Mouse (Mus musculus): ENCODE measurements at regions not wholly inside any gene's neighbourhood (a gene's known extent, or its start where the extent isn't known, plus 50 kb on each side); places are given as distances from the start of the nearest gene placed in this dataset.
A peak's percentile ranks its signal among the peaks of the same experiment; 100 is the strongest.

DNA sequence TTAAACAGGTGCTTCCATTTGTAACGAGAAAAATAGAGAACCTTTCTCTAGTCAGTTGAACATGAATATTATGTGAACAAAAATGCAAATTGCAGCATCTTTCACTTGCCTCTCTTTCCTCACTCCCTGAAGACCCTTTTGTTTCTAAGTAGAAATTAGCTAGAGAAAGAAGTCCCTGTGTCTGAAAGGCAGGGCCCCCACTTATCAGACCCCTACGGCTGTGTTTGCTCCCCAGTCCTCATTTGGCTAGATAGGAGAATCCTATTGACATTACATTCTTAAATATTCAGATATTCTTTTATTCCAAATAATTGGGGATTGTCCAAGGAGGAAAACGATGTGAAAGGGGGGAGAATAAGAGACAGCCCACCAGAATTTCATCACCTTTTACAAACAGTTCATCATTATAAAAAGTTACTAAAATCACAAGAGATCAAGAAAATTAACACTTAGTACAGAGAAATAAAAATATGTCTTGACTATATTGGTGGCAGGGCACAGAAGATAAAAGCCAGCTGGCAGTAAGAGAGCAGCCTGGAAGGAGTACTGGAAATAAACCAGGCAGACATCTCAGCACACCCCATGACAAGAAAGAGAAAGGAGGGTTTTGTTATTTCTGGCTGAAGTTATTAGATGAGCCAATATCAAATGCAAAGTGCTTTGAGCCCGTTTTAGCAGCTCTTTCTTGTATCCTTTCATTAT, 687.3 kb upstream of the Nrsn1 start:
- Histone ChIP-seq H3K9me3 (replicated peaks) (no peaks in the 10 kb centered on the region), H3K27me3 (no peaks in the 10 kb centered on the region), H3K9ac (no peak overlapping the region), H3K27ac (no peak overlapping the region), H3K4me1 (replicated peaks) (peaks cover 2% of the 10 kb centered on the region; the same call in 1 of the 2 replicates), H3K4me2 (no peak overlapping the region), H3K4me3 (no peak overlapping the region), H3K36me3 (no peaks in the 10 kb centered on the region)
- WGBS: 40% methylated on average over 4 of the region's 4 CpGs
- no peak for ATAC-seq (replicated peaks; ENCODE audit: insufficient number of reproducible peaks, insufficient read depth, low FRiP score, low read depth)

DNA sequence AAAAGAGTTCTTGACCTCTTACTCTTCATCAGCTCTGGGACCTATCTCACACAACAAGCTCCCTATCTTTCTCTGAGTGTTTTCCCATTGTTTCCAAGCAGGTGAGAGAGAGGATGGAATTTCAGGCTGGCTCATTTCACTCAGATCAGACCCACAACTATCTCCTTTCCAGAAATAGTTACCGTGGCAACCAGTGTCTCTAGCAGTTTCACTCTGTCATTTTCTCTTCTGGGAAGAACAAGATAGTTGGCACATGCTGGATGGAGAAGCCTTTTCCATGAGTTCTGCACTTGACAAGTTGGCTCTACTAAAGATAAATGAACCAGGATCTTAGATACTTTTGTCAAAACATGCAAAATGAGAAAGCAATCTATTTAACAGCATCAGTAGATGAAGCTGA, 667.3 kb upstream of the Nrsn1 start:
- no peak for ATAC-seq (replicated peaks; ENCODE audit: insufficient number of reproducible peaks, insufficient read depth, low FRiP score, low read depth)
- 46% methylated on average over 1 of the region's 1 CpGs for WGBS

GRCm38 (mm10) chr13:25933783-25934182, 663.5 kb upstream of the Nrsn1 start:
- no peak overlapping the region for H3K4me3 ChIP-seq
- H3K27ac ChIP-seq: peak overlapping the region; percentile 67
- no peak overlapping the region for H3K9ac ChIP-seq
- no peaks in the 10 kb centered on the region for H3K27me3 ChIP-seq
- no peak for ATAC-seq (replicated peaks; ENCODE audit: insufficient number of reproducible peaks, insufficient read depth, low FRiP score, low read depth)
- no peaks in the 10 kb centered on the region for H3K9me3 ChIP-seq (replicated peaks)
- peaks cover 9% of the 10 kb centered on the region for H3K4me1 ChIP-seq (replicated peaks)
- H3K4me2 ChIP-seq: no peak overlapping the region
- 24% methylated on average over 3 of the region's 3 CpGs for WGBS
- no peaks in the 10 kb centered on the region for H3K36me3 ChIP-seq

More for the DNA sequence above, 667.3 kb upstream of the Nrsn1 start:
- H3K9me3 ChIP-seq (replicated peaks): no peaks in the 10 kb centered on the region
- H3K36me3 ChIP-seq: no peaks in the 10 kb centered on the region
- H3K9ac ChIP-seq: no peak overlapping the region
- H3K27ac ChIP-seq: no peak overlapping the region
- H3K4me1 ChIP-seq (replicated peaks): peaks cover 9% of the 10 kb centered on the region
- H3K4me2 ChIP-seq: no peak overlapping the region
- no peak overlapping the region for H3K4me3 ChIP-seq
- no peaks in the 10 kb centered on the region for H3K27me3 ChIP-seq

DNA sequence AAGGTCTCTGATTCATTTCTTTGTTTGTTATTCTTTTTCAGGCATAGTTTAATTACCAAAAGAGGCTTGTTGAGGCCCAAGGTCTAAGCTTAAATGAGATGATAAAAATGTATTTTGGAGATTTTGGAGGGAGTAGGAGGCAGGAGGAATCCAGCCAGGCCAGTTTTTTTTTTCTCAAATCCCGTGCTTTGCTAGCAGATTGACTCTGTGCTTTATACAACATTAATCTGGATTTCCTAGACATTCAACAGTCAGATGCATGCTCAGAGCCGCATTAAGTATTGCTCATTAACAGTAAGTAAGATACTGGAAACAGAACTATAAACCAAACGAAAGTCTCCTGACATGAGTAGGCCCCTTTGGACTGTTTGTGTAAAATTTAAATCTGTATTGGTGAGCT, 662.9 kb upstream of the Nrsn1 start:
- Histone ChIP-seq H3K27ac (peak overlapping the region; percentile 67), H3K4me2 (no peak overlapping the region), H3K4me3 (no peak overlapping the region), H3K36me3 (no peaks in the 10 kb centered on the region), H3K4me1 (replicated peaks) (peaks cover 9% of the 10 kb centered on the region), H3K9ac (no peak overlapping the region), H3K9me3 (replicated peaks) (no peaks in the 10 kb centered on the region), H3K27me3 (no peaks in the 10 kb centered on the region)
- no peak for ATAC-seq (replicated peaks; ENCODE audit: insufficient number of reproducible peaks, insufficient read depth, low FRiP score, low read depth)
- WGBS: 47% methylated on average over 3 of the region's 3 CpGs

GRCm38 (mm10) chr13:25932810-25933209, 662.5 kb upstream of the Nrsn1 start:
- Histone ChIP-seq H3K4me1 (replicated peaks) (peaks cover 9% of the 10 kb centered on the region), H3K27ac (no peak overlapping the region), H3K4me3 (no peak overlapping the region), H3K9me3 (replicated peaks) (no peaks in the 10 kb centered on the region), H3K4me2 (no peak overlapping the region), H3K9ac (no peak overlapping the region), H3K36me3 (no peaks in the 10 kb centered on the region), H3K27me3 (no peaks in the 10 kb centered on the region)
- WGBS: 3% methylated on average over 1 of the region's 1 CpGs
- ATAC-seq (replicated peaks; ENCODE audit: insufficient number of reproducible peaks, insufficient read depth, low FRiP score, low read depth): no peak

DNA sequence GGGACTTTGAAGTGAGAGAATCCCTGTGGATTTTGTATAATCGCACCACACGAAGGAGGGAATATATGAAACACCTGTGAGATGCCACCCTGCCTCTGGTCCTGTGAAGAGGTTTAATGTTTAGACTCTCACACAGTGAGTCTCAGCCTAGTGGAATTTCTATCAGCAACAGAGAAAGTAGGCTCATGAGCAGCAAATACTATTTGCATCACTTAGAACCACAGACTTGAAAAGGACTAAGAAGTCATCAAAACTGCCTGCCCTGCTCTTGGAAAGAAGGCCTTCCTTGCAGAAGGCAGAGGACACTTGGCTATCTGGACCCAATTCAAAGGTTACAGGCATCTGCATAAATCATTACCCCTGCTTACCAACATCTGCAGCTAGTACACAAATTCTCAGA, 662.1 kb upstream of the Nrsn1 start:
- peaks cover 9% of the 10 kb centered on the region for H3K4me1 ChIP-seq (replicated peaks)
- no peaks in the 10 kb centered on the region for H3K27me3 ChIP-seq
- no peaks in the 10 kb centered on the region for H3K36me3 ChIP-seq
- no peak for ATAC-seq (replicated peaks; ENCODE audit: insufficient number of reproducible peaks, insufficient read depth, low FRiP score, low read depth)
- no peaks in the 10 kb centered on the region for H3K9me3 ChIP-seq (replicated peaks)
- no peak overlapping the region for H3K4me3 ChIP-seq
- H3K4me2 ChIP-seq: no peak overlapping the region
- 81% methylated on average over 2 of the region's 2 CpGs for WGBS
- H3K27ac ChIP-seq: no peak overlapping the region
- H3K9ac ChIP-seq: no peak overlapping the region

DNA sequence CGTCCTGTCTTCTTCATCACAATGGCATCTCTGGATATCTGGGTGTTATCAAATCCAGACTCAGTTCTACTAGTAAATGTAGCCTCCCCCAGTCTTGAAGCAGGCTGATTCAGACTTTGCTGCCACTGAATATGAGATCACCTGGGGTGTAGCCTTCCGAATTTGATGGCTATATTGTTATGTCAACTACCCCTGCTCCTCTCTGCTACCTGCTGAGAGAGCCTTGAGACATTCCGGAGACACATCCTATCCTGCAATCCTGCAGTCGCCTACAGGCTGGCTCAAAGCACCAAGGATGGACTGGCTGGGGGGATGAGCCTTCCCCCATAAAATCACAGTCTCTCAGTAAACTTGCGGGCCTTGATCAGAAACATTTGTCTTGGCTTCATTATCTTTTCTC, 655.4 kb upstream of the Nrsn1 start:
- WGBS: 80% methylated on average over 5 of the region's 5 CpGs
- Histone ChIP-seq H3K9ac (no peak overlapping the region), H3K4me1 (replicated peaks) (peaks cover 8% of the 10 kb centered on the region), H3K4me2 (no peak overlapping the region), H3K27me3 (no peaks in the 10 kb centered on the region), H3K27ac (no peak overlapping the region), H3K36me3 (no peaks in the 10 kb centered on the region), H3K4me3 (no peak overlapping the region), H3K9me3 (replicated peaks) (no peaks in the 10 kb centered on the region)
- no peak for ATAC-seq (replicated peaks; ENCODE audit: insufficient number of reproducible peaks, insufficient read depth, low FRiP score, low read depth)

- Histone ChIP-seq H3K36me3 (no peaks in the 10 kb centered on the region), H3K4me2 (no peak overlapping the region), H3K4me1 (replicated peaks) (no peaks in the 10 kb centered on the region), H3K4me3 (no peak overlapping the region), H3K9ac (no peak overlapping the region), H3K27ac (no peak overlapping the region), H3K9me3 (replicated peaks) (no peaks in the 10 kb centered on the region), H3K27me3 (no peaks in the 10 kb centered on the region)
- ATAC-seq (replicated peaks; ENCODE audit: insufficient number of reproducible peaks, insufficient read depth, low FRiP score, low read depth): no peak
- 83% methylated on average over 5 of the region's 5 CpGs for WGBS
Observed at GRCm38 (mm10) chr13:25899871-25900270, 629.6 kb upstream of the Nrsn1 start.

DNA sequence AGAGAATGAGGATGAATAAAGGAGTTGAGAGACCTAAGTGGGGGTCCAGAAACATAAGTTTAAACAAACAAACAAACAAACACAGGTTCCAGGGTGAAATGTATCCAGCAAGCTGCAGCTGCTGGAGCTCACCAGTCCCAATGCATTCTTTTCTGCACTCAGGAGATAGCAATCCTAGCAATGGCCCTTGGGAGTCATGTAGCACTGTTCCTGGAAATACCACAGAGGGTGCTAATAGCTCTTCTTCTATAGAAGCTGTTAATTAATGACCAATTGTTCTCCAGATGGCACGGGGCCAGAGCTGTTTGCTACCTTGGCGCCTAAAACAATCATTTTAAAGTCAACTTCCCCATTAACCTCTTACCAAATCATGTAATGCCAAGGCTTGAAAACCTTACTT, 622.8 kb upstream of the Nrsn1 start:
- H3K4me3 ChIP-seq: no peak overlapping the region
- WGBS: 34% methylated on average over 2 of the region's 2 CpGs
- ATAC-seq (replicated peaks; ENCODE audit: insufficient number of reproducible peaks, insufficient read depth, low FRiP score, low read depth): no peak

DNA sequence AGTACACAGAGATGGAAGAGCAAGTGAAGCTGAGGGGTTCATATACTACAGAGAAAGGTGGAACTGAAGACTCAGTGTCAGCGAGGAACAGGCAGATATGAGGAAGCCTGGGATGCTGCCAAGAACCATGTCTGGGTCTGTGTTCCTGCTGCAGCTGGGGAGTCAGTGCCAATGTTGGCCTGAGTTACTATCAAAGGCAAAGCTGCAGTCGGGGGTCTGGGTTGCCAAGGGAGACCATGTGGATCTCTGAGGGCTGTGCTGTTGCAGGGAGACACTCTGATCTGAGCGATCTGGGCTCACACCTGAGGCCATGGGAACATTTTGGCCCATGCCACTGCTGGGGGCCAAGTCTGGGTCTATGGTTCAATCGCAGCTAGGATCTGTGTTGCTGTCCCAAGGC, 612.5 kb upstream of the Nrsn1 start:
- H3K4me3 ChIP-seq: no peak overlapping the region
- H3K4me2 ChIP-seq: no peak overlapping the region
- no peak overlapping the region for H3K27ac ChIP-seq
- no peaks in the 10 kb centered on the region; the same call in 1 of the 2 replicates for H3K4me1 ChIP-seq (replicated peaks)
- ATAC-seq (replicated peaks; ENCODE audit: insufficient number of reproducible peaks, insufficient read depth, low FRiP score, low read depth): no peak; the same call in 1 of the 2 replicates
- WGBS: 52% methylated on average over 4 of the region's 4 CpGs
- no peaks in the 10 kb centered on the region for H3K36me3 ChIP-seq
- H3K9ac ChIP-seq: no peak overlapping the region
- no peaks in the 10 kb centered on the region for H3K27me3 ChIP-seq
- no peaks in the 10 kb centered on the region for H3K9me3 ChIP-seq (replicated peaks)

More for the DNA sequence above, 622.8 kb upstream of the Nrsn1 start:
- no peaks in the 10 kb centered on the region for H3K36me3 ChIP-seq
- H3K27ac ChIP-seq: no peak overlapping the region
- no peak overlapping the region for H3K4me2 ChIP-seq
- no peak overlapping the region for H3K9ac ChIP-seq
- H3K27me3 ChIP-seq: no peaks in the 10 kb centered on the region
- H3K9me3 ChIP-seq (replicated peaks): no peaks in the 10 kb centered on the region
- H3K4me1 ChIP-seq (replicated peaks): no peaks in the 10 kb centered on the region

DNA sequence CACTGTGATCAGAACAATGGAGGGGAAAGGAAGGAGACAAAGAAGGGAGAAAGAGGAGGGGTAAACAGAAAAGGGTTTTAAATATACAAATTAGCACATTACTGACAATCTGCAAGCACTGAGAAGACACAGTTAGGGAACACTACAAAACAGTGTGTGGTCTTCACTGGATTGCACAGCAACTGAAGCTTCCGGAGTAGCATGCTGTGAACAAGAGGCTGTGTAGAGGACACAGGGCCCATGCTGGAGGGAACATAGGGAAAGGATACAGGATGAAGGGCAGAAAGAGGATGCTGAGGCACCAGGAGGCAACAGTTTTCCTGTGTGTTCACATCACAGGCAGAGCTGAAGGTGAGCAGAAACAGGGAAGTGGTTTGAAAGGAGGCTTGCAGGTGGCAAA, 598.6 kb upstream of the Nrsn1 start:
- Histone ChIP-seq H3K27ac (no peak overlapping the region), H3K9me3 (replicated peaks) (no peaks in the 10 kb centered on the region), H3K4me1 (replicated peaks) (no peaks in the 10 kb centered on the region), H3K4me3 (no peak overlapping the region), H3K9ac (no peak overlapping the region), H3K4me2 (no peak overlapping the region), H3K27me3 (no peaks in the 10 kb centered on the region), H3K36me3 (no peaks in the 10 kb centered on the region)
- 86% methylated on average over 1 of the region's 1 CpGs for WGBS
- ATAC-seq (replicated peaks; ENCODE audit: insufficient number of reproducible peaks, insufficient read depth, low FRiP score, low read depth): no peak

DNA sequence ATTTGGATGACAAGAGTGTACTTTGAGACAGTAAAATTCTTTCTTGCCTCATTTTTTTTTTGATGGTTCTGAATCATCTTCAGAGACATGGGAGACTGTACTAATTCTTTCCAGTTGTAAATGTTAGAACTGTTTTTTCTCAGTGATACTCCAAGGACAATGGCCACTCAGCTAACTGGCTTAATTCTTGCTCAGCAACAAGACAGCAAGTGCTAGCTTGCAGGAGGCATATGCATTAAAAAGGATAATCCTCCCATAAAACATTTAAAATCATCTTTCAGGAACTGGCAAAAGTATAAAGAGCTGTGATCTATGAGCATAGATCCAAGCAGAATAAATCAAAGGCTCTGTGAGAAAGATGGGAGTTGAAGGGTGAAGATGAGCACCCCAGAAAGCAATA, 587.9 kb upstream of the Nrsn1 start:
- Histone ChIP-seq H3K4me3 (no peak overlapping the region), H3K27me3 (no peaks in the 10 kb centered on the region), H3K9ac (no peak overlapping the region), H3K4me2 (no peak overlapping the region), H3K36me3 (no peaks in the 10 kb centered on the region), H3K9me3 (replicated peaks) (no peaks in the 10 kb centered on the region), H3K27ac (no peak overlapping the region), H3K4me1 (replicated peaks) (no peaks in the 10 kb centered on the region)
- ATAC-seq (replicated peaks; ENCODE audit: insufficient number of reproducible peaks, insufficient read depth, low FRiP score, low read depth): no peak
